Mouse (Mus musculus): Measurements from ENCODE around the gene Cd3eap.

GRCm38 (mm10) chr7:19316451-19317161 lies 42.7 kb downstream of the Cd3eap start:
- no peak for TF ChIP-seq RCOR1 (conservative IDR thresholded peaks at IDR 0.05; ENCODE audit: low read depth, low read length)
- no peak for TF ChIP-seq CTCF (conservative IDR thresholded peaks at IDR 0.05 in 1 of 2, IDR thresholded peaks at IDR 0.05 in 1 of 2; ENCODE audit: low read depth in 2 of 2, low read length in 2 of 2)
- TF ChIP-seq USF2 (conservative IDR thresholded peaks at IDR 0.05; ENCODE audit: low read depth, low read length): no peak
- no peak for TF ChIP-seq EP300 (IDR thresholded peaks at IDR 0.05; ENCODE audit: low read length)
- no peak for TF ChIP-seq E2F4 (IDR thresholded peaks at IDR 0.05; ENCODE audit: insufficient replicate concordance, low read depth, low read length)
- no peak for TF ChIP-seq TCF12 (IDR thresholded peaks at IDR 0.05; ENCODE audit: low read depth, low read length)
- TF ChIP-seq POLR2A (IDR thresholded peaks at IDR 0.05; ENCODE audit: low read depth, low read length): no peak
- TF ChIP-seq MAFK (IDR thresholded peaks at IDR 0.05; ENCODE audit: insufficient replicate concordance, low read length): no peak
- TF ChIP-seq MAZ (IDR thresholded peaks at IDR 0.05; ENCODE audit: low read depth, low read length): no peak
- no peak for TF ChIP-seq MAX (IDR thresholded peaks at IDR 0.05; ENCODE audit: low read length)
- TF ChIP-seq HCFC1 (IDR thresholded peaks at IDR 0.05; ENCODE audit: low read depth, low read length): no peak
- no peak for TF ChIP-seq TBP (conservative IDR thresholded peaks at IDR 0.05; ENCODE audit: low read depth, low read length)
- no peak for TF ChIP-seq ZNF384 (IDR thresholded peaks at IDR 0.05; ENCODE audit: low read depth, low read length)
- TF ChIP-seq ZC3H11A (IDR thresholded peaks at IDR 0.05; ENCODE audit: low read depth, low read length): no peak
